Mouse (Mus musculus): ENCODE data around the gene Rapgef2.

Rapgef2 gene

DNA sequence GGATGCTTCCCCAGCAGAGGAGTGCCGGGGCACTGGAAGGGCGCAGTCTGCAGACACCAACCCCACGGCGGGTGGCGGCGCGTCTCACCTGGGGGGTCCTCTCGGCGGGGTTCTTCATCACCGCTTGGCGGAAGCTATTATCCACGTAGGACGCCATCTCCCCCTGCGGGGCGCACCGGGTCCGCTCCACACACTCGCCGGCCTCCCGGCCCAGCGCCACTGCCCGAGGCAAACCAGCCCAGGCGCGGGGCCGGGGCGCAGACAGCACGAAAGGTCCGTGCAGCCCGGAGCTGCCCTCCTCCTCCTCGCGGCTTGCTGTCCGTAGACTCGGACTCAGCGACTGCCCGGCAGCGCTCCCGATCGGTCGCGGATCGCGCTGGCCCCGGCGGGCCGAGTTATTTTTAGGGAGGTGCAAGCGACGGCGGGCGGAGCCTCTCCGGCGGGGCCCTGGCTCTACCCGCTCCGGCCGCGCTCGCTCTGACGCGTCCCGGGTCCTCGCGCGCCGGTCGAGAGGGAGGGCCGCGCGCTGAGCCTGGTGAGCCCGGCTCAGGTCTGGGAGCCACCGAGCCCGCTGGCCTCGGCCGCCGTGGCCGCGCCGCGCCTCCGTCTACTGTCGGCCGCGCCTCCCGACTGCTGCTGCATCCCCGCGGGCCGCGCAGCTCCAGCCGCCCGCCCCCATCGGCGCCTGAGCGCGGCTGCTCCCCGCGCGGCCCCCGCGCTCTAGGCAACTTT lies at the start of gene Rapgef2:
Rapgef2 (minus strand) TSS at position 142 of the 732 bp plus-strand sequence.
- WGBS = under 1% methylated on average over 91 of the region's 97 CpGs

DNA sequence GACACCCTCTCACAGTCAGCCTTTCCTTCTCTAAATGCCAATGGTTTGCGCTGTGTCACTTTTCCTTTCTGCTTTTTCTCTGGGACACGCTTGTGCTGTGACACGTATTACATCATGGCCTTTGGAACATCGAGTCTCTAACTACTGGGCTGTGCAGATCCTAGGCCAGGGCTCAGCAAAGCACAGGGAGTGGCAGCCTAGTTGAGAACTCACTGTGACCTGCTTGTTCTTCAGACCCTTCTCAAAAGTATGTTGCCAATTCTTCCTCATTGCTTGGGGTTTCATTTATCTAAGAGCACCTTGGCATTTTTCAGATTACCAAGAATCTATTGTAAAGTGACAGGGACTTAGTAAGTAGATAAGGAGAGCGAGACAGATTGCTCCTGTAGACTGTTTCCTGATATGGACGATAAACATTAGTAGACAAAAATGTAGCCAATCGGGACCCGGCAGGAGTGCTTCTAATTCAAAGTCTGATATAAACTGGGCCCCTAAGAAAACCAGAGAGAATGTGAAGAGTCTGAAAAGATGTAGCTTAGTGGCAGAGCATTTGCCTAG lies 47.4 kb upstream of the Rapgef2 start:
- 92% methylated on average over 8 of the region's 8 CpGs for WGBS

- WGBS = 64% methylated on average over 7 of the region's 7 CpGs
Observed at GRCm38 (mm10) chr3:79333051-79333450, 46.7 kb upstream of the Rapgef2 start.

GRCm38 (mm10) chr3:79329691-79330315 lies 43.5 kb upstream of the Rapgef2 start:
- WGBS = 68% methylated on average over 8 of the region's 8 CpGs

DNA sequence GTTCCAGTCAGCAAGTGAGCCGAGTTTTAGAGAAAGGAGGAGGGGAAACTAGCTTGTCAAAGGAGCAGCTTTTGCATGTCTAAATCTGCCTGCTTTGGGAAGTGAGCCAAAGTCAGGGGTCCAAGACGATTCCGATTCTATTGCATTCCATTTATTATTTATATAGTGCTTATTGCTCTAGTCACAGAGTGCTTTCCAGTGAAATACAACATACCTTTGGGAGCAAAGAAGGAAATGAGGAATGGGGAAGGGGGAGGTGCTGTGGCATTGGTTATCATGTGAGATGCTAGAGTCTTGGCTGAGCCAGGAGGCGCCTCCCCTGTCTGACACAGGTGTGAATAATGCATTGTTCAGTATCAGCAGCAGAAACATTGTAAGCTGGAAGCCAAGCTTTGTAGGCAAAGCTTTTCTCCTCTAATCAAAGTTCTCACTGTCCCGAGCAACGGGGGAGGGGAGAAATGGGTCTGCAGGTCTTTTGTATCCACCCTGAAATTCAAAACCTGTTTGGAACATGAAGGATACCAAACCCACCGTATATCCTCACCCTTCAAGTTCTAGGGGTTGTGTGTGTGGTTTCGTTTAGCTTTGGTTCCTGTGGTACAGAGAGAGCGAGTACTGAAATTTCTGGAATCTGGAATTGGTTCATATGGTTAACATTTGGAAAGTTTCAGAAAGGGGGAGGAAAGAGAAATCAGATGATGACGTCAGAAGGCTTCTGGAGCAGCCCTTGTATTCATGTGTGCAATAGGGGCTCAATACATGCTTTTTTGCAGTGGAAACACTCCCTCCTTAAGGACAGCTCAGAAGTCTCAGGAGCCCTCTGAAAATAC lies 38.6 kb upstream of the Rapgef2 start:
- WGBS = 34% methylated on average over 10 of the region's 10 CpGs

- 19% methylated on average over 10 of the region's 10 CpGs for WGBS
Observed at GRCm38 (mm10) chr3:79314006-79314698, 27.8 kb upstream of the Rapgef2 start.

GRCm38 (mm10) chr3:79310184-79310583 lies 23.9 kb upstream of the Rapgef2 start:
- WGBS = 52% methylated on average over 7 of the region's 7 CpGs

DNA sequence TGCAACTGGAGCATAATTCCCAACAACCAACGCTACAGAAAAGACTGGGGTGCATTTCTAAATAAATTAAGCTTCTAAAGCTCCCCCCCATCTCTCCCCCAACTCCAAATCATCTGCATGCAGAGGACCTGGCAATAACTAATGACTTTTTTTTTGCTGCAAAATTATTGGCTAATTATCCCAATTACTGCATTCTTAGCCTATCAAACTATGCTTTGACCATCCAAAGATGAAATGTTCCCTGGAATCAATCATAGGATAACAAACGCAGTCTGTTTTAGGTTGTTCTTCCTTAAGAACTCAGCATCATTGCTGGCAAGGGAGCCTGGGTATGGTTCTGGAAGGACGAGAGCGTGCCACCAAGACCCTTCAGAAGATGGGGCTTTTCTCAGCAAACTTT lies 22.3 kb upstream of the Rapgef2 start:
- WGBS = 92% methylated on average over 4 of the region's 4 CpGs

DNA sequence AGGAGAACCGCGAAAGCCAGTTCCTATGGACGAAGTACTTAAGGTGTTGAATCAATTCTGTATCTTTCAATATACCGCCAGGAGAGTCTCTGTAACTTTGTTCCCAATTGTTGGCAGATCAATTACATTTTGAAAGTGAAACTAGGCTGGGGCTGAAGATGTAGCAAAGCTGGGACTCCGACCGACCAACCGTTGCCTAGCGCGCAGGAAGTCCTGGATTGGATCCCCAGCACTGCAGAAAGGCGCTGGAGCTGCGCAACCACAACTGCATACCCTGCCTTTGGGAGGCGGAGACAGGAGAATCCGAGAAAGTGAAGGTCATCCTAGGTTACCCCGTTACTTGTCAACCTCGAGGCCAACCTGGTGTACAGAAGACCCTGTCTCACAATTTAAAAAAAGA lies 13.1 kb upstream of the Rapgef2 start:
- 88% methylated on average over 15 of the region's 15 CpGs for WGBS

GRCm38 (mm10) chr3:79297281-79297680 lies 11.0 kb upstream of the Rapgef2 start:
- WGBS = 88% methylated on average over 4 of the region's 4 CpGs

DNA sequence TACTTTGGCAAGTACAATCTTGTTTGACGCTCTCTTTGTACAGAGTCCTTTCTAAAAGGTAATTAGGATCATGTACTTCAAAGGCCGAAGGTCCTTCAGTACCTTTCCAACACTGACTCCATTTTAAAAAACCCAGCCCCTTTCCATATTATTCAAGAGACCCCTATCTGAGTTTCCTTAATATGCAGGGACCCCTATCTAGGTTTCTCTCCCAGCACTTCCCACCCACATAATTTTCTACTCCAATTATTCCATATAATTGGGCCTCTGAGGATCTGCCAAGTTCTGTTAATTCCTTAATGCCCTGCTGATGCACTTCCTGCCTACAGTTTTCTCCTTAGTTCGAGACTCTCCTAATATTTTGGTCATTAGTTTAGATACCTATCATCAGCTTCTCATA lies 10.3 kb upstream of the Rapgef2 start:
- 70% methylated on average over 3 of the region's 3 CpGs for WGBS

DNA sequence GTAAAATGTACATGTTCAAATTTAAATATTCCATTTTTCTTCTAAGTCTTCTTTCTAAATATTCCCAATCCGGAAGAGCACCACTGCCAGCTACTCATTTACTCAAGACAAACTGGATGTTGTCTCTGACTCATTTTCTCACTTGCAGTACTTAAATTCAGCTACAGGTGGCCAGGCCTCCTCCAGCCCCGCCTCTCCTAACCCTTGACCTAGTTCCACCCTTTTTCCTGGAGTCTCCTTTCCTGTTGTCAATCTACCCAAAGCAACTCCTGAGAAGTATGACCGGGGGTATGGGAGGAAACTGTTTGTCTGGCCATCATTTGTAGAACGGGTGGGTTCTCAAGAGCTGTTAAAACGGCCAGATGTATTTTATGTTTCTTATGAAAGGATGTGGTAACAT lies 9.7 kb upstream of the Rapgef2 start:
- 64% methylated on average over 5 of the region's 5 CpGs for WGBS

DNA sequence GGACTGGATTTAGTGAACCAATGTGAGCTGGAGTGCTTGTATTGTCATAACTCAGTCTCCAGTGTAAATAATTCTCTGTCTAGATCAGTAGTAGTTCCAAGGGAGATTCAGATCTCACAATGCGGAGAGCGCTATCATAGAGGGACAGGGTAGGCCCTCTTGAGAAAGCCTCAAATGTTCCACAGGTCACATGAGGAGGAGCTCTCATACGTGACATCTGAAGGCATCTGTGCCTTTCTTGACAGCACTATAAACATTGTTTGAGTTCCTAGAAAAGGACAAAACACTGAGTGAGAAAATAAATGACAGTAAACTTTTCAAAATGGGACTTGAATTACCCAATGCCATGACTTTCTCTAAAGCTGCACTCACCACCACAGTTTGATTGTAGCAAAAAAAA lies 8.4 kb upstream of the Rapgef2 start:
- 95% methylated on average over 3 of the region's 3 CpGs for WGBS

DNA sequence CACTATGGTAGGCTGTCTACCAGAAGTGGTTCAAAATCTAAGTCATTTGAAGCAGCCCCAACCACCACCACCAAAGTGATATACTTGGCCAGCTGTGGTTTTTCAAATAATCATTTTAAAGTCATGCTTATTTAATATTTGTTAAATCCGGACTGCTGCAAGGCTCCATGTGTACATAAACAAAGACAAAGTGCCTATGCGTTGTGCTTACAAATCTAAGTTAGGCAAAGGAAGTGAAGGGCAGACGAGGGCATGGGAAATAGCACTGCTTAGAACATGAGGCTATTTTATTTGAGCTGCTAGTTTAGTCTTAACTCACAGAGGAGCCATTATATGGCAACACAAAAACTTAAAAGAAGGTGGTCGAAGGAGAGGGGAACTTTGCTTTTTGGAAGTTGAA lies 6.7 kb upstream of the Rapgef2 start:
- 67% methylated on average over 4 of the region's 4 CpGs for WGBS

GRCm38 (mm10) chr3:79289050-79289449 lies 2.7 kb upstream of the Rapgef2 start:
- WGBS = 53% methylated on average over 3 of the region's 3 CpGs

DNA sequence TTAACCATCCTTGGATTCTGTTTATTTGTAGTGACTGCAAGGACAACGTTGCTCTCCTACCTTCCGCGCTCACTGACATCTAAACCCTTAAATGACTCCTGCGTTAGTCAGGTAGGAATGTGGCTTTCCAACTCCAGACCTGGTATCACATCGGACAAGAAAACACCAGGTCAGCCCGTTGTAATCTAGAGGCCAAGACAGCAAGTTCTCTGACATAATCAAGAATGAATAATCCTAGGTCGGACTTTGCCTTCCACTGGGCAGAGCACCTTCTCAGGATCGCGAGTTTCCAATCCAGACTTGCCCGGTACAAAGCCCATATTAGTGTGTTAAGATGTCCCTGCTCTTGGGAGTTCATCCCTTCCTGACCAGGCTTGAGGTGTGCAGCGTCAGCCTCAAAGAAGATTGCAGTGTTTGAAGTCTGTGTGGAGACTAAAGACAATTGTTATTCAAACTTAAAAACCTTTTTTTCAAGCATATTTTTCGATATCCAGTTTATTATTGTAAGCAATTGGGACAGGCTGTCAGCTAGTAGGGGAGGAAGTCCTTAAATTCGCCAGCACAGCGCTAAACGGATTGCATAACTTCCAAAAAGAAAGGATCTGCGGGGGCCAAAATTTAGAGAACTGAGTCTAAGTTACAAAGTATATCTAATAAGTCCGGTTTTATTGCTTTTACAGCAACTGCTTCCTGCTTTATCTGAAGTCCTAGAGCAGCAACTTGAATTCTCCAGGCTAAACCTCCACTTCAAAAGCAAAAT lies 1.6 kb upstream of the Rapgef2 start:
- WGBS = 8% methylated on average over 17 of the region's 17 CpGs

DNA sequence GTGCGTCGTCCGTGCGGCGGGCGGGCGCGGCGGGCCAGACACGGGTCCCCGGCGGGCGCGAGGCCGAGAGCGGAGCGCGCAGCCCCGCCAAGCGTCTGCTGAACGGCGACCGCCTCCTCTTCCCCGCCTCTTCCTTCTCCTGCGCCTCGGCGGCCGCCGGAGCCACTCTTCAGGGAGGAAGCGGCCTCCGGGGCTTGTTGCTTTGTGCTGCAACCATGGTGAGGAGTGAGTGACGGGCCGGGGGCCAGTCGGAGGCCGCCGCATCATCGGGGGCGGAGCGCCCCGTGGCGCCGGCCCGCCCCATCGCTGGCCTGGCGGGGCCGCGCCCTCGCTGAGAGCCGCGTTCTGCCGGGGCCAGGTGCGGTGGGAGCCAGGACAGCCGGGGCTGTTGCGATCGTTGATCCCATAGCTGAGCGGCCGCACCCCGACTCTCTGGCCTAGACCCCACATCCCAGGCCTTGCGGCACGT lies 825 bp upstream of the Rapgef2 start:
- WGBS = under 1% methylated on average over 46 of the region's 60 CpGs

DNA sequence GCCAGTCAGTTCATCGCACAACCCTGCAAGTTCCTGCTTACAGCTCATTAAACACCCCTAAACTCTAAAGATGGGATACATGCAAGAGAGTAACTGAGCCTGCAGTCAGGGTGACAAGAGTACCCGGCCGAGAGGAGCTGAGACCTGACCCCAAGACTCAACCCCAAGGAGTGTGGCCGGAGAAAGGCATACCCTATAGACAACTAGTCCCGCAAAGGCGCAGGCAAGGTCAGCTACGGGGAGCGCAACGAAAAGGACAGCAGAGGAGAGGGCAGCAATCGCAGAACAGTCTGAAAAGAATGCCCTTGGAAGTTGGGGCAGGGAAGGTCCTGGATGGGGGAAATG lies 314 bp downstream of the Rapgef2 start:
- WGBS = under 1% methylated on average over 10 of the region's 10 CpGs

- 18% methylated on average over 13 of the region's 13 CpGs for WGBS
Observed at GRCm38 (mm10) chr3:79285097-79285675, 1.1 kb downstream of the Rapgef2 start.

GRCm38 (mm10) chr3:79283976-79284375 lies 2.3 kb downstream of the Rapgef2 start:
- WGBS = 56% methylated on average over 3 of the region's 3 CpGs

DNA sequence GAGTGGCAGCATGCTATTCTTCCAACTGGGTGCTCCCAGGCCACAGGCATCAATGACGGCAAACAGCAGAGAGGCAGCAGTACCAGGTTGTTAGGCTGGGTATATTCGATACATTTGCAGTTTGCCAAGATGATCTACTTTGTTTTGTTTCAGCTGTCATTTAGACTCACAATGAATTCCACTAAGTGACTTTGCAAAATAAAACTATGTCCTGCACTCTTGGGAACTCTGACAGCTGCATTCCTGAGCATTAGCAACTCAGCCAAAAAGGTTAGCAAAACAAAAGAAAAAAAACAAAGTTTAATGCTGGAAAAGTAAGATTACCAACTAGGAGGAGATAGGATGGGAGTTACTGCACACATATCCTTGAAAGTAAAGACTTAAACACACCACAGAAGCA lies 3.3 kb downstream of the Rapgef2 start:
- WGBS = 40% methylated on average over 2 of the region's 2 CpGs

All from cerebral cortex, adult 2 months (tissue).